Mouse (Mus musculus) kidney, postnatal 0 days (tissue): ENCODE measurements around the gene B4galt1. TPM values are rescaled to one million over a fixed set of nuclear protein-coding genes. Genes with fewer than 3 reads are reported as not detected.

Experiments
- ATAC-seq: fragments of 200-750 bp; cut with Nextera tagmentation; replicated peaks from 2 replicates; pipeline ENCODE4 v1.8.0; 2017; ENCODE audit warnings: low read depth, moderate number of reproducible peaks, moderate TSS enrichment, moderate library complexity; ENCODE audit not compliant: low FRiP score
- DNase-seq: peaks from one replicate; pipeline ENCODE4 v3.0.0-alpha.2; 2016; ENCODE audit warnings: low spot score
- H3K27ac ChIP-seq: fragments of 300-500 bp; sonication (generic); 2 replicates; pipeline ENCODE4 v1.5.1; 2014; ENCODE audit warnings: mild to moderate bottlenecking
- H3K27me3 ChIP-seq: fragments of 300-500 bp; sonication (generic); 2 replicates; pipeline ENCODE4 v1.6.1; 2014; ENCODE audit warnings: low read length, mixed read lengths; ENCODE audit not compliant: insufficient read depth
- H3K36me3 ChIP-seq: fragments of 300-500 bp; sonication (generic); 2 replicates; pipeline ENCODE4 v1.6.1; 2014; ENCODE audit warnings: low read length, mixed read lengths; ENCODE audit not compliant: insufficient read depth
- H3K4me1 ChIP-seq: fragments of 300-500 bp; sonication (generic); replicated peaks from 2 replicates; pipeline ENCODE4 v1.6.1; 2014; ENCODE audit warnings: antibody characterized with exemption, low read length, mixed read lengths; ENCODE audit not compliant: insufficient read depth
- H3K4me2 ChIP-seq: fragments of 300-500 bp; sonication (generic); 2 replicates; pipeline ENCODE4 v1.6.1; 2014; ENCODE audit warnings: mild to moderate bottlenecking, low read length, moderate library complexity, mixed read lengths
- H3K4me3 ChIP-seq: fragments of 300-500 bp; sonication (generic); replicated peaks from 2 replicates; pipeline ENCODE4 v1.5.1; 2014; ENCODE audit warnings: low read depth, low read length
- H3K9ac ChIP-seq: fragments of 300-500 bp; sonication (generic); 2 replicates; pipeline ENCODE4 v1.6.1; 2014; ENCODE audit warnings: low read depth, low read length
- H3K9me3 ChIP-seq: fragments of 300-500 bp; sonication (generic); replicated peaks from 2 replicates; pipeline ENCODE4 v1.6.1; 2016; ENCODE audit warnings: low read length, inconsistent platforms, mixed read lengths
- CTCF ChIP-seq: IDR thresholded peaks from 2 replicates; pipeline ENCODE4 v1.5.1; 2016; ENCODE audit warnings: antibody characterized with exemption, low read depth, mild to moderate bottlenecking, moderate library complexity
- WGBS: fragments of 180-500 bp; shearing (Covaris S2); extraction: QIAGEN DNeasy Blood & Tissue Kit; methylation state at CpG from one replicate; pipeline ENCODE4 v1.1.7; 2014; 5-methylcytosine and 5-hydroxymethylcytosine counted together
- polyA plus RNA-seq: library from polyadenylated mRNA; unstranded; fragments of >200 nt; fragmentation: Nextera tagmentation; extraction: Ambion mirVana; gene quantifications from 2 replicates; pipeline ENCODE4 v1.2.1, GENCODE M21; 2015

The B4galt1 gene
- polyA plus RNA-seq, 1 experiment from 2014 or later = 35.9 TPM

- no peak overlapping the region for H3K4me2 ChIP-seq
- no peaks in the 10 kb centered on the region for H3K27me3 ChIP-seq
- WGBS = 97% methylated on average over 2 of the region's 2 CpGs
- TF ChIP-seq CTCF = no peak
- ATAC-seq = no peak
- no peaks in the 10 kb centered on the region for H3K9me3 ChIP-seq
- no peak overlapping the region for H3K4me3 ChIP-seq
- H3K36me3 ChIP-seq = no peaks in the 10 kb centered on the region; the same call in 1 of the 2 replicates
- H3K9ac ChIP-seq = no peak overlapping the region
- no peaks in the 10 kb centered on the region; the same call in 1 of the 2 replicates for H3K4me1 ChIP-seq
- H3K27ac ChIP-seq = no peak overlapping the region
- no peak for DNase-seq
Observed at GRCm38 (mm10) chr4:40825981-40826380, 27.8 kb downstream of the B4galt1 start.

GRCm38 (mm10) chr4:40825146-40825545 is 28.7 kb downstream of the B4galt1 start:
- H3K9me3 ChIP-seq = no peaks in the 10 kb centered on the region
- H3K36me3 ChIP-seq = peaks cover under 1% of the 10 kb centered on the region; the same call in 1 of the 2 replicates
- H3K27me3 ChIP-seq = no peaks in the 10 kb centered on the region
- no peak overlapping the region for H3K4me3 ChIP-seq
- ATAC-seq = no peak
- 60% methylated on average over 5 of the region's 5 CpGs for WGBS
- H3K4me1 ChIP-seq = no peaks in the 10 kb centered on the region; the same call in 1 of the 2 replicates
- DNase-seq = no peak
- H3K4me2 ChIP-seq = no peak overlapping the region
- TF ChIP-seq CTCF = no peak
- H3K27ac ChIP-seq = no peak overlapping the region
- no peak overlapping the region for H3K9ac ChIP-seq

- Histone ChIP-seq H3K27ac (no peak overlapping the region), H3K4me2 (no peak overlapping the region), H3K9ac (no peak overlapping the region), H3K36me3 (peaks cover 6% of the 10 kb centered on the region; the same call in 1 of the 2 replicates), H3K27me3 (no peaks in the 10 kb centered on the region), H3K4me3 (no peak overlapping the region), H3K4me1 (no peaks in the 10 kb centered on the region; the same call in 1 of the 2 replicates), H3K9me3 (no peaks in the 10 kb centered on the region)
- DNase-seq (no peak), ATAC-seq (no peak)
- 87% methylated on average over 7 of the region's 7 CpGs for WGBS
- TF ChIP-seq CTCF = no peak
Observed at GRCm38 (mm10) chr4:40824505-40824904, 29.3 kb downstream of the B4galt1 start.

DNA sequence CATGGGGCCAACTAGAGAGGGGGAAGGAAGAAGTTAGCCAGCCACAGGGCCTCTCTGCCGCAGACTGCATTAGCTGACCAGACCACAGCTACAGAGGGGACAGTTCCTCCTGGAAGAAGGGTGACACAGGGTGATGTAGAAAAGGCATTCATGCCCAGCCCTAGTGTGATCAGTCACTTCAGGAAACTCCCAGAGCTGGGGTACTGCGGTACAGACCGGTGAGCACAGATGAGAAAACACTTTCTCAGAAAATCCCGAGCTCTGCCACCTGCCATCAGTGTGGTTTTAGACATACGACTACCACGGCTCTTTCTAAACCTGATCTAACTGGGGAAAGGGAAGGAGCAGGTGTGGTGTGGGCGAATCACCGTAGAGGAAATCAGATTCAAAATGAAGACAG is 30.1 kb downstream of the B4galt1 start:
- Histone ChIP-seq H3K9me3 (no peaks in the 10 kb centered on the region), H3K27ac (no peak overlapping the region), H3K4me2 (no peak overlapping the region), H3K9ac (no peak overlapping the region), H3K4me3 (no peak overlapping the region), H3K36me3 (peaks cover 6% of the 10 kb centered on the region; the same call in 1 of the 2 replicates), H3K27me3 (no peaks in the 10 kb centered on the region), H3K4me1 (no peaks in the 10 kb centered on the region; the same call in none of the 2 replicates)
- DNase-seq = no peak
- no peak for TF ChIP-seq CTCF
- 70% methylated on average over 8 of the region's 8 CpGs for WGBS
- ATAC-seq = no peak

DNA sequence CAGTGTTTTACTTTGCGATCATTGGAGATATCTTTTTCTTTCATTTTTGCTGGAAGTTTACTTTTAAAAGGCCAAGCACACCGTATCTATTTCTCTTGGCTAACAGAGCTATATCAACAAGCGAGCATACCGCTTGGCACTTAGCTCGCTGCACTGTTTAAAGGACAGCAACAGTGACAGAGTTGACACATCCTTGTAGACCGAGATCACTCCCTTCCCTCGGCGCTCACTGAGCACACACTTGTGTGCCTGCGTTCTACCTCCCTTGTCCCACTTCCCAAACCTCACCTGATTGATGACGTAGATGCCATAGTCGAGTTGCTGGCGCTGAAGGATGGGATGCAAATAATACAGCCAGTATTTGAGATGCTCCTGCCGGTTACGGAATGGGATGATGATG is 30.7 kb downstream of the B4galt1 start:
- Histone ChIP-seq H3K27ac (no peak overlapping the region), H3K36me3 (peaks cover 6% of the 10 kb centered on the region; the same call in 1 of the 2 replicates), H3K4me1 (no peaks in the 10 kb centered on the region; the same call in none of the 2 replicates), H3K4me2 (no peak overlapping the region), H3K9me3 (no peaks in the 10 kb centered on the region), H3K4me3 (no peak overlapping the region), H3K27me3 (no peaks in the 10 kb centered on the region), H3K9ac (no peak overlapping the region)
- DNase-seq = no peak
- 81% methylated on average over 14 of the region's 14 CpGs for WGBS
- no peak for ATAC-seq
- no peak for TF ChIP-seq CTCF

DNA sequence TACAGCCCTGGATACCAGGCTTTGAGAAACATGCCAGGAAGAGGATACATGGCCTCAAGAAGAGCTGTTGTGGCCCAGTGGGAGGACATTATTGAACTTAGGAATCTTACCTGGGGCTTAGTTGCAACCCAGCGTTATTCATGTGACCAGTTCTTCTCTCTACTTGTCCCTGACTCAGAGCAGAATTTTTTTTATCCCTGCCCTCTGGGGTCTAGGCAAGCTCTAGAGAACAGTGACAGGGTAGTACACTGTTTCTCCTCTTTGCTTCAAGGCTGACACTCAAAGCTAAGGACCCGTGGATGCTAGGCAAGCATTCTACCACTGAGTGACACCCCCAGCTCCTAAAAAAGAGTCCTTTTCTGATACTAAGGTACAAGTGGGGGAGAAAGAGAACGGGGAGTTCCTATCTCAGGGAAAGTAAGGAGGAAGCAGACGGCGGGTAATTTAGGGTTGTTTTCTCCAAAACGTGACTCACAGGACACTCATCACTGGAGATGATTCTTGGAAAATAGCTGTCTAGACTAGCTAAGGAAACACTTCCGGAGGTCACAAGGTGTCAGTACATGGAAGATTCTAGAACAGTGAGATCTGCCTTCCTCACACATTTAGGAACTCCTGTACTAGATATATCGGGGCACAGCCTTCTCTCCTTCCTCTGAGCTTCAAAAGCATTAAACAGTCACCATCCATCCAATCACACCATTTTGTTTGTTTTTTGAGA is 32.3 kb downstream of the B4galt1 start:
- Histone ChIP-seq H3K9ac (no peak overlapping the region), H3K9me3 (no peaks in the 10 kb centered on the region), H3K4me1 (no peaks in the 10 kb centered on the region; the same call in none of the 2 replicates), H3K36me3 (peaks cover 6% of the 10 kb centered on the region; the same call in 1 of the 2 replicates), H3K27ac (0 out of 2 replicates have a peak overlapping the region, but pooled peaks have one; percentile 19), H3K4me3 (no peak overlapping the region), H3K4me2 (no peak overlapping the region), H3K27me3 (no peaks in the 10 kb centered on the region)
- DNase-seq (no peak), ATAC-seq (no peak)
- 62% methylated on average over 8 of the region's 8 CpGs for WGBS
- no peak for TF ChIP-seq CTCF
